Mouse (Mus musculus) midbrain, embryonic 13.5 days (tissue): ENCODE results near the gene Birc5. TPM values are rescaled to one million over a fixed set of nuclear protein-coding genes. Genes with fewer than 3 reads are reported as not detected.
"Not testable (repeated sequence)": the region's sequence is repeated elsewhere in the genome, so short reads cannot be mapped to it uniquely, and the experiment has no call there.

Source experiments
- ATAC-seq: fragments of 200-750 bp; cut with Nextera tagmentation; 2 replicates; pipeline ENCODE4 v1.8.0; 2017; ENCODE audit warnings: mild to moderate bottlenecking, moderate TSS enrichment, moderate library complexity
- H3K27ac ChIP-seq: fragments of 300-500 bp; sonication (generic); 2 replicates; pipeline ENCODE4 v1.5.1; 2015; ENCODE audit warnings: inconsistent platforms, mild to moderate bottlenecking, moderate library complexity
- H3K27me3 ChIP-seq: fragments of 300-500 bp; sonication (generic); 2 replicates; pipeline ENCODE4 v1.6.1; 2015; ENCODE audit warnings: mild to moderate bottlenecking, inconsistent platforms
- H3K36me3 ChIP-seq: fragments of 300-500 bp; sonication (generic); 2 replicates; pipeline ENCODE4 v1.6.1; 2015; ENCODE audit warnings: mild to moderate bottlenecking, inconsistent platforms
- H3K4me1 ChIP-seq: fragments of 300-500 bp; sonication (generic); replicated peaks from 2 replicates; pipeline ENCODE4 v1.6.1; 2015; ENCODE audit warnings: inconsistent platforms
- H3K4me2 ChIP-seq: fragments of 300-500 bp; sonication (generic); replicated peaks from 2 replicates; pipeline ENCODE4 v1.6.1; 2015; ENCODE audit warnings: moderate library complexity, mild to moderate bottlenecking, inconsistent platforms
- H3K4me3 ChIP-seq: fragments of 300-500 bp; sonication (generic); replicated peaks from 2 replicates; pipeline ENCODE4 v1.5.1; 2015; ENCODE audit warnings: mild to moderate bottlenecking, inconsistent platforms
- H3K9ac ChIP-seq: fragments of 300-500 bp; sonication (generic); replicated peaks from 2 replicates; pipeline ENCODE4 v1.6.1; 2015; ENCODE audit warnings: mild to moderate bottlenecking, inconsistent platforms
- H3K9me3 ChIP-seq: fragments of 300-500 bp; sonication (generic); 2 replicates; pipeline ENCODE4 v1.6.1; 2016; ENCODE audit warnings: mild to moderate bottlenecking, inconsistent platforms
- WGBS: fragments of 180-500 bp; shearing (Covaris S2); methylation state at CpG from one replicate; pipeline ENCODE4 v1.1.7; 2015; 5-methylcytosine and 5-hydroxymethylcytosine counted together
- polyA plus RNA-seq: library from polyadenylated mRNA; unstranded; fragments of >200 nt; fragmentation: Nextera tagmentation; extraction: Ambion mirVana; gene quantifications from 2 replicates; pipeline ENCODE4 v1.2.1, GENCODE M21; 2015

Gene Birc5
- polyA plus RNA-seq = 99.1 and 105 TPM in 2 replicates

DNA sequence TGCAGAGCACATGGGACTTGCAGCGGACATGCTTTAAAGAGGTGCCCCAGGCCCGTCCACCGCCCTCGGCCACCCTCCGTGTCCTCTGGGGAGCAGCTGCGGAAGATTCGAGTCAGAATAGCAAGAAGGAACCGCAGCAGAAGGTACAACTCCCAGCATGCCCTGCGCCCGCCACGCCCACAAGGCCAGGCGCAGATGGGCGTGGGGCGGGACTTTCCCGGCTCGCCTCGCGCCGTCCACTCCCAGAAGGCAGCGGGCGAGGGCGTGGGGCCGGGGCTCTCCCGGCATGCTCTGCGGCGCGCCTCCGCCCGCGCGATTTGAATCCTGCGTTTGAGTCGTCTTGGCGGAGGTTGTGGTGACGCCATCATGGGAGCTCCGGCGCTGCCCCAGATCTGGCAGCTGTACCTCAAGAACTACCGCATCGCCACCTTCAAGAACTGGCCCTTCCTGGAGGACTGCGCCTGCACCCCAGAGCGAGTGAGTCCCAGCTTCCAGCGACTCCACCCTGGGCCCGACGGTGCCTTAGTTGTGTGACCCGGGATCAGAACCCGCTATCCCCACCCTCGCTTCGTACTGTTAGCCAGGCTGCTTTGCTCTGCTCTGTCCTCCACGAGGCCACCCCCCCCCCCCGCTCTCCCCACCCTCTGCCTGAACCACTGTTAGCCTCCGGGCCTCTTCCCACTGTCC lies at the start of gene Birc5:
Gene Birc5 (plus strand): TSS at position 267 of the 687 bp plus-strand sequence.
- Histone ChIP-seq H3K4me1 (peaks cover 25% of the 10 kb centered on the region), H3K4me2 (peak within 1 kb of the TSS; percentile 88), H3K27ac (peak within 1 kb of the TSS; percentile 97), H3K27me3 (no peaks in the 10 kb centered on the region), H3K4me3 (peak within 1 kb of the TSS; percentile 62), H3K36me3 (peaks cover 13% of the 10 kb centered on the region), H3K9me3 (no peaks in the 10 kb centered on the region), H3K9ac (peak within 1 kb of the TSS; percentile 83)
- WGBS = 0% methylated on average over 48 of the region's 51 CpGs
- peak; percentile 94 for ATAC-seq

DNA sequence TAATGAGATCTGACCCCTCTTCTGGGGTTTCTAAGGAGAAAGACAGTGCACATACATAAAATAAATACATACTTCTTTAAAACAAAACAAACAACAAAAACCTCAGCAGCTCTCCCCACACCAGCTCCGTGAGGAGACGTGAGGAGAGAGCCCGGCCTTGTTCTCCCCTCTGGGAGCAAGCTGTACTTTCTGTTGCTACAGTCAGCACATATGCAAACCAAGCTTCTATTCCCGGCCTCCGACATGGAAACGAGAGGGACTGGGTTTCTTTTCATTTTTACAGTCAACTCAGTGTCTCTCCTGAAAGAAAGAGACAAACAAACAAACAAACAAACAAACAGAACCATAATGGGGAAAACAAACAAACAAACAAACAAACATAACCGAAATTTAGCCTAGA lies 49.0 kb upstream of the Birc5 start:
- Histone ChIP-seq H3K4me2 (no peak overlapping the region), H3K9me3 (no peaks in the 10 kb centered on the region), H3K36me3 (no peaks in the 10 kb centered on the region), H3K4me1 (no peaks in the 10 kb centered on the region), H3K9ac (no peak overlapping the region), H3K4me3 (no peak overlapping the region), H3K27ac (no peak overlapping the region), H3K27me3 (no peaks in the 10 kb centered on the region)
- WGBS = 86% methylated on average over 7 of the region's 7 CpGs
- no peak for ATAC-seq

- no peaks in the 10 kb centered on the region for H3K27me3 ChIP-seq
- no peak overlapping the region for H3K27ac ChIP-seq
- ATAC-seq = no peak
- no peak overlapping the region for H3K4me2 ChIP-seq
- WGBS = 80% methylated on average over 7 of the region's 7 CpGs
- H3K4me3 ChIP-seq = no peak overlapping the region
- H3K36me3 ChIP-seq = no peaks in the 10 kb centered on the region
- no peaks in the 10 kb centered on the region for H3K4me1 ChIP-seq
- H3K9ac ChIP-seq = no peak overlapping the region
- H3K9me3 ChIP-seq = no peaks in the 10 kb centered on the region
Measured at GRCm38 (mm10) chr11:117801650-117802049, 47.4 kb upstream of the Birc5 start.

- no peak overlapping the region for H3K4me2 ChIP-seq
- H3K36me3 ChIP-seq = no peaks in the 10 kb centered on the region
- 92% methylated on average over 3 of the region's 3 CpGs for WGBS
- no peaks in the 10 kb centered on the region for H3K4me1 ChIP-seq
- H3K9ac ChIP-seq = no peak overlapping the region
- H3K4me3 ChIP-seq = no peak overlapping the region
- no peak overlapping the region for H3K27ac ChIP-seq
- no peaks in the 10 kb centered on the region for H3K27me3 ChIP-seq
- H3K9me3 ChIP-seq = no peaks in the 10 kb centered on the region
- no peak for ATAC-seq
Measured at GRCm38 (mm10) chr11:117803166-117803688, 45.8 kb upstream of the Birc5 start.

- Histone ChIP-seq H3K9me3 (no peaks in the 10 kb centered on the region), H3K4me3 (no peak overlapping the region), H3K27ac (no peak overlapping the region), H3K9ac (no peak overlapping the region), H3K27me3 (peaks cover 23% of the 10 kb centered on the region), H3K4me2 (no peak overlapping the region), H3K36me3 (no peaks in the 10 kb centered on the region), H3K4me1 (peaks cover 24% of the 10 kb centered on the region)
- 97% methylated on average over 6 of the region's 6 CpGs for WGBS
- no peak for ATAC-seq
Measured at GRCm38 (mm10) chr11:117806781-117807180, 42.3 kb upstream of the Birc5 start.

- Histone ChIP-seq H3K36me3 (peaks cover 14% of the 10 kb centered on the region), H3K9me3 (no peaks in the 10 kb centered on the region), H3K4me1 (peaks cover 24% of the 10 kb centered on the region), H3K4me3 (peak within 1 kb of the TSS; percentile 61), H3K4me2 (peak within 1 kb of the TSS; percentile 93), H3K9ac (peak within 1 kb of the TSS; percentile 65), H3K27ac (no peak within 1 kb of the TSS; the same call in 1 of the 2 replicates), H3K27me3 (peaks cover 23% of the 10 kb centered on the region)
- ATAC-seq = peak; percentile 77
- WGBS = under 1% methylated on average over 75 of the region's 75 CpGs
Measured at GRCm38 (mm10) chr11:117809407-117810311, 39.4 kb upstream of the Birc5 start, which contains the start of the genes Gm20708 and Syngr2. Gm20708 (plus strand) TSS chr11:117809668. Syngr2 (plus strand) TSS chr11:117809668.

GRCm38 (mm10) chr11:117810401-117811046 lies 38.5 kb upstream of the Birc5 start:
- peak overlapping the region; percentile 65 for H3K9ac ChIP-seq
- peaks cover 14% of the 10 kb centered on the region for H3K36me3 ChIP-seq
- under 1% methylated on average over 21 of the region's 21 CpGs for WGBS
- H3K27ac ChIP-seq = no peak overlapping the region; the same call in 1 of the 2 replicates
- peak overlapping the region; percentile 93 for H3K4me2 ChIP-seq
- H3K4me1 ChIP-seq = peaks cover 24% of the 10 kb centered on the region
- peak; percentile 84 for ATAC-seq
- peaks cover 23% of the 10 kb centered on the region for H3K27me3 ChIP-seq
- peak overlapping the region; percentile 61 for H3K4me3 ChIP-seq
- no peaks in the 10 kb centered on the region for H3K9me3 ChIP-seq

DNA sequence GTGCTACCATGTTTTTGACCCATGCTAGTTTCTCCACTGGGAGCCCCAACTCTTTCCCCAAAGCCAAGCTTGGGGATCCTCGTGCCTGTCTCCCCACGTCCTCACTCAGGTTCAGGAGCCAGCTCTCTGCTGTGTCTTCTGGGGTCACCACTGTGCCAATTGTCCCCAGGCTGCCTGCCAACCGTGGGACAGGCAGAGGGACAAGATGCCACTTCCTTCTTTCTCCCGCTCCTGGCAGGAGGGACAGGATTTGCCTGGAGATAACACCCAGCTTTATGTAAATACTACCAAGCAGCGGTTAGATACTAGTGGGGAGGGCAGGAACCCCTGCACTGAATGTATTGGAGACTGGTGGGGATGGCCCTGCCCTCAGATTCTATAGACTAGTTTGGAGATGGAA lies 35.2 kb upstream of the Birc5 start:
- peaks cover 24% of the 10 kb centered on the region for H3K4me1 ChIP-seq
- H3K27me3 ChIP-seq = peaks cover 17% of the 10 kb centered on the region
- ATAC-seq = no peak
- no peak overlapping the region for H3K4me3 ChIP-seq
- H3K9me3 ChIP-seq = no peaks in the 10 kb centered on the region
- H3K36me3 ChIP-seq = peaks cover 33% of the 10 kb centered on the region
- H3K9ac ChIP-seq = no peak overlapping the region
- WGBS = 83% methylated on average over 5 of the region's 5 CpGs
- H3K4me2 ChIP-seq = no peak overlapping the region
- no peak overlapping the region for H3K27ac ChIP-seq

DNA sequence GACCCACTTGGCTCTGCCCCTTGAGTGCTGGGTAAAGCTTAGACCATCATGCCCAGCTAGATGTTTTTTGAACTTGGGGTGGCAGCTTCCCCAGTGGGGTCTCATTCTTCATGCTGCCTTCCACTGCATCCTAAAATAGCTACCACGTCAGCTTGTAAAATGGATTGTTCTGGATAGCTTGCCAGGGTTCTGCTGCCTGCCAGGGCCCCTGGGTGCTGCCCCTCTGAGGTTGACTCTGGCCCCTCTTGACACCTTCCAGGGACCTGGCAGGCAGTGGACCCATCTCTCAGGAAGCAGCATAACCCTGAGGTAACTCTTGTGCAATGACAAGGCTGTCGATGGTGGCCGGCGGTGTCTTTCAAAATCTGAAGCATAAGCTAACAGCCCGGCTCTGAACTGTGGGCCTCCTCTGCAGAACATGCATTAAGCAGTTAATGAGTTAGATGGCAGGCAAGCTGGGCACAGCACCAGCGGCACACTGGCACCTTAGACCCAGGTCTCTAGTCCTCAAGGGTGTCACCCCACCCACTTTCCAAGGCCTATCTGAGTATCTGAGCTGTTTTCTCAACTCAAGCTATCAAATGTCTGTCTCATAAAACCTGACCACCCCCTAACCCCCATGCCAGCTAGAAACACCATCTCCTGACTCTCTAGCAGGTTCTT lies 34.2 kb upstream of the Birc5 start:
- H3K27me3 ChIP-seq = peaks cover 7% of the 10 kb centered on the region
- no peaks in the 10 kb centered on the region for H3K9me3 ChIP-seq
- 92% methylated on average over 6 of the region's 6 CpGs for WGBS
- ATAC-seq = no peak
- H3K9ac ChIP-seq = no peak overlapping the region
- no peak overlapping the region for H3K27ac ChIP-seq
- H3K4me2 ChIP-seq = no peak overlapping the region
- peaks cover 19% of the 10 kb centered on the region for H3K4me1 ChIP-seq
- peaks cover 35% of the 10 kb centered on the region for H3K36me3 ChIP-seq
- H3K4me3 ChIP-seq = no peak overlapping the region

GRCm38 (mm10) chr11:117815850-117816249 lies 33.2 kb upstream of the Birc5 start:
- not testable (repeated sequence) for H3K27me3 ChIP-seq, H3K27ac ChIP-seq, H3K9me3 ChIP-seq, H3K4me3 ChIP-seq, H3K4me1 ChIP-seq, H3K9ac ChIP-seq, H3K4me2 ChIP-seq, ATAC-seq
- peaks cover 35% of the 10 kb centered on the region for H3K36me3 ChIP-seq
- WGBS = 85% methylated on average over 9 of the region's 9 CpGs

- Histone ChIP-seq H3K27ac (no peak overlapping the region), H3K36me3 (peaks cover 35% of the 10 kb centered on the region), H3K4me2 (no peak overlapping the region), H3K4me3 (no peak overlapping the region), H3K9me3 (no peaks in the 10 kb centered on the region), H3K4me1 (peaks cover 4% of the 10 kb centered on the region), H3K9ac (no peak overlapping the region), H3K27me3 (no peaks in the 10 kb centered on the region)
- no peak for ATAC-seq
- 90% methylated on average over 12 of the region's 13 CpGs for WGBS
Measured at GRCm38 (mm10) chr11:117816389-117816996, 32.6 kb upstream of the Birc5 start.
